Mouse (Mus musculus) embryonic facial prominence, embryonic 10.5 days (tissue): ENCODE data around the gene Chchd1. TPM values are rescaled to one million over a fixed set of nuclear protein-coding genes. Genes with fewer than 3 reads are reported as not detected.
"Not testable (repeated sequence)": the region's sequence is repeated elsewhere in the genome, so short reads cannot be mapped to it uniquely, and the experiment has no call there.

Experiments
- DNase-seq: peaks from one replicate; pipeline ENCODE4 v3.0.0-alpha.2; 2017; ENCODE audit warnings: low spot score
- H3K27ac ChIP-seq: fragments of 300-500 bp; sonication (generic); replicated peaks from 2 replicates; pipeline ENCODE4 v1.5.1; 2016; ENCODE audit warnings: mild to moderate bottlenecking
- H3K27me3 ChIP-seq: fragments of 300-500 bp; sonication (generic); replicated peaks from 2 replicates; pipeline ENCODE4 v1.6.1; 2016; ENCODE audit warnings: low read depth, mild to moderate bottlenecking; ENCODE audit not compliant: poor library complexity, severe bottlenecking
- H3K36me3 ChIP-seq: fragments of 300-500 bp; sonication (generic); replicated peaks from 2 replicates; pipeline ENCODE4 v1.6.1; 2016; ENCODE audit warnings: mild to moderate bottlenecking, moderate library complexity
- H3K4me1 ChIP-seq: fragments of 300-500 bp; sonication (generic); 2 replicates; pipeline ENCODE4 v1.6.1; 2016
- H3K4me3 ChIP-seq: fragments of 300-500 bp; sonication (generic); 2 replicates; pipeline ENCODE4 v1.5.1; 2016; ENCODE audit warnings: mild to moderate bottlenecking, moderate library complexity
- H3K9me3 ChIP-seq: fragments of 300-500 bp; sonication (generic); 2 replicates; pipeline ENCODE4 v1.6.1; 2016; ENCODE audit warnings: mild to moderate bottlenecking
- WGBS: fragments of 180-500 bp; shearing (Covaris S2); methylation state at CpG from one replicate; pipeline ENCODE4 v1.1.7; 2016; 5-methylcytosine and 5-hydroxymethylcytosine counted together
- polyA plus RNA-seq: library from polyadenylated mRNA; unstranded; fragments of >200 nt; fragmentation: Nextera tagmentation; extraction: Ambion mirVana; gene quantifications from 2 replicates; pipeline ENCODE4 v1.2.1, GENCODE M21; 2016

The Chchd1 gene
- polyA plus RNA-seq, 1 experiment from 2014 or later, result 253 TPM

- Histone ChIP-seq H3K36me3 (peaks cover 71% of the 10 kb centered on the region), H3K4me3 (peak overlapping the region; percentile 96), H3K27me3 (no peaks in the 10 kb centered on the region), H3K9me3 (no peaks in the 10 kb centered on the region), H3K27ac (peak overlapping the region; percentile 97), H3K4me1 (peaks cover 46% of the 10 kb centered on the region)
- no peak for DNase-seq
- 50% methylated on average over 13 of the region's 13 CpGs for WGBS
Observed at GRCm38 (mm10) chr14:20694185-20694883, 8.5 kb upstream of the Chchd1 start.

GRCm38 (mm10) chr14:20694884-20695760 is 7.7 kb upstream of the Chchd1 start, which contains the start of gene Fut11:
Fut11 (plus strand) TSS chr14:20694968.
- peak; percentile 91 for DNase-seq
- Histone ChIP-seq H3K36me3 (peaks cover 68% of the 10 kb centered on the region), H3K27ac (peak within 1 kb of the TSS; percentile 97), H3K4me3 (peak within 1 kb of the TSS; percentile 96), H3K4me1 (peaks cover 46% of the 10 kb centered on the region), H3K27me3 (no peaks in the 10 kb centered on the region), H3K9me3 (no peaks in the 10 kb centered on the region)
- WGBS, result under 1% methylated on average over 111 of the region's 111 CpGs

- H3K9me3 ChIP-seq, result no peaks in the 10 kb centered on the region
- H3K27ac ChIP-seq, result peak overlapping the region; percentile 97
- peaks cover 66% of the 10 kb centered on the region for H3K36me3 ChIP-seq
- H3K4me3 ChIP-seq, result peak overlapping the region; percentile 96
- no peaks in the 10 kb centered on the region for H3K27me3 ChIP-seq
- peaks cover 52% of the 10 kb centered on the region for H3K4me1 ChIP-seq
- WGBS, result 15% methylated on average over 27 of the region's 27 CpGs
- no peak for DNase-seq
Observed at GRCm38 (mm10) chr14:20695761-20696520, 6.9 kb upstream of the Chchd1 start.

- Histone ChIP-seq H3K36me3 (peaks cover 55% of the 10 kb centered on the region), H3K27ac (no peak overlapping the region), H3K4me1 (peaks cover 62% of the 10 kb centered on the region), H3K9me3 (no peaks in the 10 kb centered on the region), H3K27me3 (no peaks in the 10 kb centered on the region), H3K4me3 (peak overlapping the region; percentile 96)
- peak; percentile 38 for DNase-seq
- 17% methylated on average over 1 of the region's 1 CpGs for WGBS
Observed at GRCm38 (mm10) chr14:20696986-20697385, 5.8 kb upstream of the Chchd1 start.

- DNase-seq, result no peak
- H3K4me3 ChIP-seq, result no peak overlapping the region
- no peaks in the 10 kb centered on the region for H3K27me3 ChIP-seq
- no peaks in the 10 kb centered on the region for H3K9me3 ChIP-seq
- 95% methylated on average over 2 of the region's 2 CpGs for WGBS
- peaks cover 40% of the 10 kb centered on the region for H3K36me3 ChIP-seq
- peaks cover 64% of the 10 kb centered on the region for H3K4me1 ChIP-seq
- no peak overlapping the region for H3K27ac ChIP-seq
Observed at GRCm38 (mm10) chr14:20698515-20698914, 4.3 kb upstream of the Chchd1 start.

- Histone ChIP-seq H3K4me1 (peaks cover 54% of the 10 kb centered on the region), H3K36me3 (peaks cover 43% of the 10 kb centered on the region), H3K9me3 (no peaks in the 10 kb centered on the region), H3K4me3 (0 out of 2 replicates have a peak overlapping the region, but pooled peaks have one; percentile 15), H3K27ac (no peak overlapping the region), H3K27me3 (no peaks in the 10 kb centered on the region)
- DNase-seq, result no peak
- 86% methylated on average over 3 of the region's 3 CpGs for WGBS
Observed at GRCm38 (mm10) chr14:20700362-20700761, 2.4 kb upstream of the Chchd1 start.

- no peak for DNase-seq
- peaks cover 44% of the 10 kb centered on the region for H3K36me3 ChIP-seq
- H3K4me3 ChIP-seq, result peak overlapping the region; percentile 67
- H3K9me3 ChIP-seq, result no peaks in the 10 kb centered on the region
- H3K27ac ChIP-seq, result no peak overlapping the region
- peaks cover 46% of the 10 kb centered on the region for H3K4me1 ChIP-seq
- 83% methylated on average over 8 of the region's 8 CpGs for WGBS
- no peaks in the 10 kb centered on the region for H3K27me3 ChIP-seq
Observed at GRCm38 (mm10) chr14:20701554-20701953, 1.3 kb upstream of the Chchd1 start.

GRCm38 (mm10) chr14:20702096-20702740 is 588 bp upstream of the Chchd1 start:
- DNase-seq, result no peak
- peaks cover 44% of the 10 kb centered on the region for H3K4me1 ChIP-seq

GRCm38 (mm10) chr14:20703461-20703860 is 655 bp downstream of the Chchd1 start:
- peaks cover 34% of the 10 kb centered on the region for H3K36me3 ChIP-seq
- H3K9me3 ChIP-seq, H3K27me3 ChIP-seq, DNase-seq: not testable (repeated sequence)
- H3K4me1 ChIP-seq, result peaks cover 36% of the 10 kb centered on the region
- peak overlapping the region; percentile 98 for H3K27ac ChIP-seq
- 11% methylated on average over 8 of the region's 8 CpGs for WGBS
- peak overlapping the region; percentile 67 for H3K4me3 ChIP-seq

More at GRCm38 (mm10) chr14:20702096-20702740, 588 bp upstream of the Chchd1 start:
- peaks cover 44% of the 10 kb centered on the region for H3K36me3 ChIP-seq
- WGBS, result 14% methylated on average over 15 of the region's 15 CpGs
- H3K4me3 ChIP-seq, result peak overlapping the region; percentile 67
- peak overlapping the region; percentile 98 for H3K27ac ChIP-seq
- no peaks in the 10 kb centered on the region for H3K27me3 ChIP-seq
- H3K9me3 ChIP-seq, result no peaks in the 10 kb centered on the region

- Histone ChIP-seq H3K36me3 (peaks cover 45% of the 10 kb centered on the region), H3K27me3 (no peaks in the 10 kb centered on the region), H3K27ac (peak within 1 kb of the TSS; percentile 95), H3K4me3 (peak within 1 kb of the TSS; percentile 99), H3K9me3 (no peaks in the 10 kb centered on the region), H3K4me1 (peaks cover 30% of the 10 kb centered on the region)
- WGBS, result under 1% methylated on average over 80 of the region's 80 CpGs
- DNase-seq, result peak; percentile 92
Observed at GRCm38 (mm10) chr14:20707201-20708190, 4.7 kb downstream of the Chchd1 start, which contains the start of gene Zswim8. Zswim8 (plus strand) TSS chr14:20707552.

- peaks cover 53% of the 10 kb centered on the region for H3K36me3 ChIP-seq
- H3K9me3 ChIP-seq, result no peaks in the 10 kb centered on the region
- peak overlapping the region; percentile 99 for H3K4me3 ChIP-seq
- H3K27ac ChIP-seq, result peak overlapping the region; percentile 95
- DNase-seq, result no peak
- WGBS, result 12% methylated on average over 10 of the region's 10 CpGs
- H3K27me3 ChIP-seq, result no peaks in the 10 kb centered on the region
- H3K4me1 ChIP-seq, result peaks cover 30% of the 10 kb centered on the region
Observed at GRCm38 (mm10) chr14:20708239-20708638, 5.4 kb downstream of the Chchd1 start.
